Comparison of ENCODE assay signal across 11 mouse cellular contexts in genomic region chr2:157840641-157841078, GRCm38 (mm10).
DNase-seq lines count a peak whose midpoint lies in the region; ATAC-seq and TF ChIP-seq lines count a peak whose summit lies in the region.
"Had no signal": no experiment of that assay in that cellular context is flagged by ENCODE, and none has a peak within 500 bp of the region (broad histone marks: within the 10 kb centered on the region; RNA-seq: fewer than 3 reads in every experiment).

No protein-coding gene starts in this region.

- H3K4me2 ChIP-seq in midbrain, embryonic 14.5 days (ENCODE audit: low read length) = no peak overlapping the region
- no peak overlapping the region for H3K4me2 ChIP-seq in midbrain, embryonic 11.5 days
- no peak overlapping the region for H3K4me2 ChIP-seq in neural tube, embryonic 14.5 days (ENCODE audit: low read depth, low read length)

- H3K27me3 ChIP-seq in midbrain, embryonic 14.5 days (ENCODE audit: control insufficient read depth, insufficient read depth, low read length) = no peaks in the 10 kb centered on the region
- H3K27me3 ChIP-seq in midbrain, embryonic 11.5 days (ENCODE audit: control insufficient read depth, insufficient read depth, low read length) = no peaks in the 10 kb centered on the region
- H3K27me3 ChIP-seq in neural tube, embryonic 14.5 days (ENCODE audit: control insufficient read depth, insufficient read depth, low read length) = no peaks in the 10 kb centered on the region

- H3K9ac ChIP-seq in midbrain, embryonic 14.5 days (replicated peaks; ENCODE audit: low read length) = no peak overlapping the region
- no peak overlapping the region for H3K9ac ChIP-seq in midbrain, embryonic 11.5 days (ENCODE audit: low read length)
- H3K9ac ChIP-seq in neural tube, embryonic 14.5 days (replicated peaks; ENCODE audit: low read depth, low read length) = no peak overlapping the region

- peak; percentile 35 for DNase-seq in midbrain, embryonic 14.5 days
- DNase-seq in midbrain, embryonic 11.5 days (ENCODE audit: low spot score, missing footprints) = no peak
- no peak for DNase-seq in ovary, postnatal 10 days (ENCODE audit: low spot score)
- no peak for DNase-seq in cerebellum, adult 9-10 months
- DNase-seq: cerebellum, adult 11-12 months; right cerebral cortex, postnatal 25 days; thymus, postnatal 25 days had no signal

- peaks cover 13% of the 10 kb centered on the region; the same call in 1 of the 2 replicates for H3K36me3 ChIP-seq in midbrain, embryonic 14.5 days (ENCODE audit: control insufficient read depth, insufficient read depth, low read length)
- H3K36me3 ChIP-seq in midbrain, embryonic 11.5 days (ENCODE audit: control insufficient read depth, insufficient read depth, low read length) = no peaks in the 10 kb centered on the region
- no peaks in the 10 kb centered on the region for H3K36me3 ChIP-seq in neural tube, embryonic 14.5 days (ENCODE audit: control insufficient read depth, insufficient read depth, low read length)

- H3K27ac ChIP-seq in midbrain, embryonic 14.5 days (replicated peaks; ENCODE audit: low read depth, low read length) = peak overlapping the region; percentile 55
- no peak overlapping the region for H3K27ac ChIP-seq in midbrain, embryonic 11.5 days (ENCODE audit: low read depth, low read length)
- peak overlapping the region; percentile 62 for H3K27ac ChIP-seq in bone marrow macrophage, adult 2 months (ENCODE audit: insufficient read depth, low read depth, low read length)
- H3K27ac ChIP-seq in neural tube, embryonic 14.5 days (ENCODE audit: low read depth, low read length) = peak overlapping the region; percentile 64
- H3K27ac ChIP-seq: left cerebral cortex, adult 2 months had no signal

- ATAC-seq in midbrain, embryonic 14.5 days (ENCODE audit: low FRiP score, low TSS enrichment) = no peak
- no peak for ATAC-seq in midbrain, embryonic 11.5 days (ENCODE audit: low FRiP score)
- ATAC-seq in hematopoietic stem cell, adult 5-6 weeks (replicated peaks in 1 of 2; ENCODE audit: insufficient read depth in 1 of 2, low FRiP score in 2 of 2, low TSS enrichment in 1 of 2, low read depth in 1 of 2, poor library complexity in 2 of 2, severe bottlenecking in 2 of 2) = peak; percentile 81 to 87
- peak; percentile 53; the same call in 1 of the 2 replicates for ATAC-seq in neural tube, embryonic 14.5 days (ENCODE audit: low read depth)

- TF ChIP-seq POLR2A in bone marrow macrophage, adult 2 months (IDR thresholded peaks at IDR 0.05; ENCODE audit: borderline replicate concordance, low read depth, low read length) = no peak

- no peak for TF ChIP-seq CTCF in bone marrow macrophage, adult 2 months (IDR thresholded peaks at IDR 0.05; ENCODE audit: low read depth, low read length)

- no peaks in the 10 kb centered on the region for H3K9me3 ChIP-seq in midbrain, embryonic 14.5 days (ENCODE audit: control insufficient read depth, low read length)
- no peaks in the 10 kb centered on the region for H3K9me3 ChIP-seq in midbrain, embryonic 11.5 days (ENCODE audit: control insufficient read depth, low read length)
- H3K9me3 ChIP-seq in neural tube, embryonic 14.5 days (ENCODE audit: control insufficient read depth, low read length) = no peaks in the 10 kb centered on the region

- no peak overlapping the region for H3K4me3 ChIP-seq in midbrain, embryonic 14.5 days (replicated peaks; ENCODE audit: low read depth, low read length)
- no peak overlapping the region for H3K4me3 ChIP-seq in midbrain, embryonic 11.5 days (ENCODE audit: low read depth, low read length)
- no peak overlapping the region for H3K4me3 ChIP-seq in bone marrow macrophage, adult 2 months (ENCODE audit: insufficient read depth, low read length)
- no peak overlapping the region for H3K4me3 ChIP-seq in neural tube, embryonic 14.5 days (ENCODE audit: low read depth, low read length)
- H3K4me3 ChIP-seq: left cerebral cortex, adult 2 months had no signal

- H3K4me1 ChIP-seq in midbrain, embryonic 14.5 days (ENCODE audit: control insufficient read depth, insufficient read depth, low read length) = peaks cover 16% of the 10 kb centered on the region; the same call in 1 of the 2 replicates
- H3K4me1 ChIP-seq in midbrain, embryonic 11.5 days (ENCODE audit: control insufficient read depth, insufficient read depth, low read length) = no peaks in the 10 kb centered on the region; the same call in 1 of the 2 replicates
- peaks cover 52% of the 10 kb centered on the region for H3K4me1 ChIP-seq in bone marrow macrophage, adult 2 months (ENCODE audit: control insufficient read depth, insufficient read depth, low read length)
- H3K4me1 ChIP-seq in neural tube, embryonic 14.5 days (ENCODE audit: control insufficient read depth, insufficient read depth, low read length) = peaks cover 21% of the 10 kb centered on the region

Comparison
In these comparisons a context has a peak if more than half of its experiments do, and no peak if none do; other contexts are left out.
1. ATAC-seq: peak in hematopoietic stem cell, adult 5-6 weeks (2 of 2) and neural tube, embryonic 14.5 days (single experiment); none in midbrain, embryonic 14.5 days (single experiment) and midbrain, embryonic 11.5 days (single experiment).